Mouse (Mus musculus): ENCODE measurements around the gene Gm9857.

Gm9857 gene

GRCm38 (mm10) chr3:108925677-108926076 lies 14.6 kb downstream of the Gm9857 start:
- no peak for DNase-seq (ENCODE audit: extremely low spot score, low read depth, low spot score)

GRCm38 (mm10) chr3:108921822-108922221 lies 18.4 kb downstream of the Gm9857 start:
- no peak for DNase-seq (ENCODE audit: extremely low spot score, low read depth, low spot score)

- no peak for DNase-seq (ENCODE audit: extremely low spot score, low read depth, low spot score)
Observed at GRCm38 (mm10) chr3:108920442-108921070, 19.7 kb downstream of the Gm9857 start.

GRCm38 (mm10) chr3:108918852-108919251 lies 21.4 kb downstream of the Gm9857 start:
- no peak for DNase-seq (ENCODE audit: extremely low spot score, low read depth, low spot score)

- DNase-seq (ENCODE audit: extremely low spot score, low read depth, low spot score): no peak
Observed at GRCm38 (mm10) chr3:108917986-108918385, 22.3 kb downstream of the Gm9857 start.

DNA sequence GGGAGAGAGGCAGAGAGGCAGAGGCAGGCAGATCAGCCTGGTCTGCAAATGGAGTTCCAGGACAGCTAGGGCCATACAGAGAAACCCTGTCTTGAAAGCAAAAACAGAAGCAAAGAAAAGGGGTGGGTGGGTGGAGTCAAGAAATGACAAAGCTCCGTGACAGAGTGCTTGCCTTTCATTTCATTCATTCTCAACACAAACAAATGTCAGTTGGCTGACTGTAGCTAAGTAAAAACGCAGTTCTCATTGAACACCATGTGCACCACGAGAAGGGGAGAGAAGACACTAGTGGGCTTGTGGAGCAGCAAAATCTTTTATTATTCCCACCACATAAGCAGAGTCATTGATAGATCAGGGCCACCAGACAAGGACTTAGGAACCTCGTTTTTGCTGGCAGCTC lies 23.4 kb downstream of the Gm9857 start:
- DNase-seq (ENCODE audit: extremely low spot score, low read depth, low spot score): no peak

DNA sequence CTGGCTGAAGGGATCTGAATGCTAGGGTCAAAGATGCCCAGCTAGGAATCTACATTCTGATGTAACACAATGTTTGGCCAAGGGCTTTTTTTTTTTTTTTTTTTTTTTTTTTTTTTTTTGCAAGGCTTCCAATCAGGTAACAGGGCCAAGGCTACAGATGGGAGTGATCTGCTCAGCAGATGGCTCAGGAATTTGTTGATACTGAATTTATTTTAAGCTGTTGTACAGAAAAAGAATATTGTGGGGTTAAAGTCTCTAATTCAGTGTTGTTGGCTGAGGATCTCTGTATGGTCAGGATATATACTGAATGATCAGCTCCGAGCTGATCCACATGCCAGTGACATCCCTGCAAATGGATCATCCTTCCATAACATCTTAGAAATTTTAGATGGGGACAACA lies 24.2 kb downstream of the Gm9857 start:
- no peak for DNase-seq (ENCODE audit: extremely low spot score, low read depth, low spot score)

DNA sequence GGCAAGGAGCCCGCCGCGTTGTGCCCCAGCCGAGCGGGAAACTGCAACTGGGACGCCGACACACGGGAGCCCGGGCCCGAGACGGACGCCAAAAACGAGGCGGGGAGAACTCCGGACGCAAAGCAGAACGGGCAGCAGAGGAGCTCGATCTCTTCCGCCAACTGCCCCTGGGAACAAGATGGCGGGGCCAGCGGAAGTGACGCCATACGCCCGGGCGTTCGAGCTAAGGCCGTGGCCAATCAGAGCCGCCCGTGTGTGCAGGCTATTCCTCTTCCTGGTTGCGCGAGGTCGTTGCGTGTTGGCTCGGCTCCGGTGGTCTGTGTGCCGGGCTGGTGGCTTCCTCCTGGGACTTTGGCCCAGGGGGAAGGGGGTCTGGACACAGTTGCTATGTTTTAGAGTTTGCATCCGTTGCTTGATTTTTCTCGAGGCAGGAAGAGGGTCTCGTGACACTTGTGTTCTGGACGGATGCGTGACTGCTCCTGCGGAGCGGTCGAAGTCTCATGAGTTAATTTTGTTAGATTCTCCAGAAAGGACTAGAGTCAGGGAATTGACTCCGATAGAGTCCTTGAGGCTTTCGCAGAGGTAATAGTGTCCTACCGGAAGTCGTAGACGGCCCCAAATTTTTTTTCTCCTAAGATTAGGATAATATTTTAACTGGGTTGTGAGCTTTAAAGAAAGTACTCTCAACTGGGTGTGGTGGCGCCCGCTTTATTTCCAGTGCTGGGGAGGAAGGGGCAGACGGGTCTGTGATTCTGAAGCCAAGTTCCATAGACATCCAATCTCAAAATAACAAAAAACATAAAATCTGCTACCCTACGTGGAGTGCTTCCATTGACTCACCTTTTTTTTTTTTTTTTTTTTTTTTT lies 28.5 kb downstream of the Gm9857 start, which contains the start of gene Prpf38b:
TSS of gene Prpf38b (minus strand) at position 180 of the 866 bp plus-strand sequence.
- DNase-seq (ENCODE audit: extremely low spot score, low read depth, low spot score): peak; percentile 84

DNA sequence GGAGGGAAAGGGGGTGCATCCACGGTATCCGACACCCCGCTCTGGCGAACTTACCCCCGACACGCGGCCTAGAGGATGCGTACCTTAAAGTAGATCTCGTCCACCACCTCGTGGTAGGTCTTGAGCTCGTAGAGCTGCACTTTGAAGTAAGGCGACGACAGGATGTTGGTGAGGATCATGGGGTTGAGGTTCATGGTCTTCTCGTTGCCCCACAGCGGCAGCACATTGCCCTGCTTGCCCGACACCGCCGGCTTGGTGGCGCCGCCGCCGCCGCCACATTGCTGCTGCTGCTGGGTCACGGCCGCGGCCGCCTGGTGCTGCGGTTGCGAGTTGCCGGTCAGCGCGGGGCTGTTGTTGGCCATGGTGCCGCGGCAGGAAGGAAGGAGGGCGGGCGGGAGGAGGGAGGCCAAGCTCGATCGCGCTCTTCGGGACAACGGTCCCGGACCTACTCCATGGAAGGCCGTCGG lies 29.1 kb downstream of the Gm9857 start:
- DNase-seq (ENCODE audit: extremely low spot score, low read depth, low spot score): no peak

DNA sequence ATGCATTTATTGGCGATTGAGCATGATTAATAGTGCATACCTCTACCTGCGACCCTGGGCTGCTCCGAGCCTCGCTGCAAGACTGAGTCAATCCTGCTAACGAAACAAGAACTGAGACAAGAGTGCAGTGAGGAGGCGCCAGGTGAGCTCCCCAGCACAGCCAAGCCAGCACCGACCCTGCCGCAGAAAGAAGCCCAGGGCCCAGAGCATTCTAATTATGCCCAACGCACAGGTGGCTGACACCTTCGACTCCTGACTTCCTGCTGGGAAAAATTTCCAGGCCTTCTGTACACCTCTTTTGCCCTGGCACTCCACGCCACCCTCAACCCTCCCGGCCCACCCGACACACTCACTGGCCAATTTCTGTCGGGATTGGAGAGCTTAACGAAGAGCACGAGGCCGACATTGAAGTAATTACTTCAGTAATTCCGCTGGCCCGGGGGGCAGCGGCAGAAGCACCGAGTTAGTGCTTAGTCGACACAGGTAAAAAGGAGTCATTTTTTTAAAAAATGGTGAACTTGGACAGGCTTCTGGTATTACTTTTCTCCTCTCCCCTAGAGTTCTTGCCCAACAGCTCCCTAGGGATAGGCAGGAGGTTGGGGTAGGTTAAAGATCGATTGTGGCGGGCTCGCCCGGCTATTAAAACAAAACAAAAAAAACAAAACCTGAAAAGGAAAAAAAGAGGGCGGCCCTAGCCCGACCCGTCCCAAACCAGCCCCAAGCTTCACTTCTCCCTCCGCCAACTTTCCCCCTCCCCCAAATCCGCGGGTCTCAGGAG lies 29.8 kb downstream of the Gm9857 start:
- no peak for DNase-seq (ENCODE audit: extremely low spot score, low read depth, low spot score)

GRCm38 (mm10) chr3:108902934-108903333 lies 37.3 kb downstream of the Gm9857 start:
- no peak for DNase-seq (ENCODE audit: extremely low spot score, low read depth, low spot score)

DNA sequence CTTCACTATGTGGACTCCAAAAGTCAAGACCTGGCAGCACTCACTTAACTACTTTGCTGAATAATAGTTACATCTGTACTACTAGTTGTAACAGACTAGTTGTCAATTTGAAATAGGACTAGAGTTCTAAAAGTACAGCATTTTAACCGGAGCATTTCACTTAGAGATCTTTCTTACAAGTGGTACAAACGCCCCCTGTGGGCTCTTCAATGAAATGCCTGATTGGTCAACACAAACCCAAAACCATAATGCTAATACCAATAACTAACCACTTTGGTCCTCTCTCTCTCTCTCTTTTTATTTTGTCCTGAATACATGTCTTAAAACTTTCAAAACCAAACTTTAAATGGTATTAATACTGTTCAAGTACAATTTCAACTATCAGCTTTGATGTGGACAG lies 38.2 kb downstream of the Gm9857 start:
- no peak for DNase-seq (ENCODE audit: extremely low spot score, low read depth, low spot score)

DNA sequence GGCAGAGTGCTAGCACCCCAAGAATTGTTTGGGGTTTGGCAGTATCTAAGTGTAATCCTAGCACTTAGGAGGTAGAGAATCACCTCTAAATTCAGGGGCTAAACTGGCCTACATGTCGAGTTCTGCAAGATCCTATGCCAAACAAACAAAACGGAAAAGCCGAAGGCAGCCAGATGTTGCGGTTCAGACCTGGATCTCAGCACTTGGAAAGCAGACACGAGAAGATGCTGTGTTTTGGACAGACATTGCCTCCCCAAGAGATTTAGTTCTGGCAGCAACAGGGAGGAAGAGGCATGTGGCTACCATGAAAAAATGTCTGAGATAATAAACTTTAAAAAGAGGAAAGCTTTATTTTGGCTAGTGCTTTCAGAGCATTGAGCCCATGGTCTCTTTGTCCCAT lies 39.6 kb downstream of the Gm9857 start:
- DNase-seq (ENCODE audit: extremely low spot score, low read depth, low spot score): no peak

GRCm38 (mm10) chr3:108900147-108900546 lies 40.1 kb downstream of the Gm9857 start:
- DNase-seq (ENCODE audit: extremely low spot score, low read depth, low spot score): no peak

- DNase-seq (ENCODE audit: extremely low spot score, low read depth, low spot score): no peak
Observed at GRCm38 (mm10) chr3:108898640-108899039, 41.6 kb downstream of the Gm9857 start.

DNA sequence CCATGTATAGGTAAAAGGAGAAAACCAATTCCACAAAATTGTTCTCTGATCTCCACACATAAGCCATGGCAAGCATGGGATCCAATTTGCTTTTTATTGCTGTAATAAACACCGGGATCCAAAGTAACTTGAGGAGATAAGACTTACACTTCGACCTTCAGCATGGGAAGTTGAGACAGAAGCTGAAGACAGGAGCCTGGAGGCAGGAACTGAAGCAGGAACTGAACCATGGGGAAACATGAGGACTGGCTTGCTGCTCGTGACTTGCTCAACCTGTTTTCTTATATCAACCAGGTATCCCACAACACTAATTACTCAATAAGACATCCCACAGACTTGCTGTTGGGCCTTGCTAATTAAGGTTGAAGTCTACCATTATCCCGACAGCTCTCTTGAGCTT lies 47.3 kb downstream of the Gm9857 start:
- DNase-seq (ENCODE audit: extremely low spot score, low read depth, low spot score): no peak

DNA sequence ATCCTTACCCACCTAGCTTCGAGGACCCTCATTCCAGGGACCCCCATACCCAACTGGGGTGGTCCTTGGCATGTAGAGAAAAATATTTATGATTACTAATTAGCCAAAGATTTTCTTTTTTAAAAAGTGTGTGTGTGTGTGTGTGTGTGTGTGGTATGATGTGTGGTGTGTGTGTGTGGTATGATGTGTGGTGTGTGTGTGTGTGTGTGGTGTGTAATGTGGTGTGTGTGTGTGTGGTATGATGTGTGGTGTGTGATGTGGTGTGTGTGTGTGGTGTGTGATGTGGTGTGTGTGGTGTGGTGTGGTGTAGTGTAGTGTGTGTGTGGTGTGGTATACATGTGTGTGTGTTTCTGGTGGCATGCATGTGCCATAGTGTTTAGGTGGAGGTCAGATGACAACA lies 48.2 kb downstream of the Gm9857 start:
- DNase-seq (ENCODE audit: extremely low spot score, low read depth, low spot score): no peak

Measured in hindlimb bud, embryonic 11.5 days (tissue).